Mouse (Mus musculus): ENCODE measurements around the gene Serpina1f.

DNA sequence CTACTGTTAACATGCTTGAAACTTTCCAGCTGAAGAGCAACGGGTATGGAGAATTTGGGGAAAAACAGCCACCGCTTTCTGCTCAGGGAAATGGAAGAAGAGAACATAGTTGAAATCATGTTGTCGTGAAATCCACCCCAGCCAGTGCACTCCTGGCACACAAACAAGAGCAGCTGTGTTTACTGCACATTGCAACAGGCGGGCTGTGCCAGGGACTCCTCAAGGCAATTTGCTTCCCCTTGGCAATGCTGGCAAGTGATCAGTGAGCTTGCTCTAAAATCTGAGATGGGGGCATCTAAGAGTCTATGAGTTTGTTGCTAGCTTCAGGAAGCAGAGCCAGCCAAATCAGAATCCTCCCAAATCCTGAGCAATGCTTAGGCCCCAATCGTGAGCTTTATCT, 25.0 kb downstream of the Serpina1f start:
- no peak for TF ChIP-seq CTCF (IDR thresholded peaks at IDR 0.05; ENCODE audit: borderline replicate concordance, control insufficient read depth, extremely low read depth, insufficient read depth, low read length, poor library complexity)
- no peak for TF ChIP-seq POLR2A (IDR thresholded peaks at IDR 0.05; ENCODE audit: control insufficient read depth, extremely low read depth, insufficient read depth, low read length, poor library complexity)

Measured in thymus, adult 2 months (tissue).